Mouse (Mus musculus) stomach, embryonic 14.5 days (tissue): ENCODE data around the gene Cdh23. TPM values are rescaled to one million over a fixed set of nuclear protein-coding genes. Genes with fewer than 3 reads are reported as not detected.

Source experiments
- ATAC-seq: fragments of 200-750 bp; cut with Nextera tagmentation; 2 replicates; pipeline ENCODE4 v1.8.0; 2017; ENCODE audit warnings: low read depth, moderate TSS enrichment; ENCODE audit not compliant: insufficient number of reproducible peaks, insufficient read depth, low FRiP score
- H3K27ac ChIP-seq: fragments of 300-500 bp; sonication (generic); 2 replicates; pipeline ENCODE4 v1.5.1; 2014; ENCODE audit warnings: mild to moderate bottlenecking, low read length, moderate library complexity, mixed read lengths
- H3K27me3 ChIP-seq: fragments of 300-500 bp; sonication (generic); 2 replicates; pipeline ENCODE4 v1.6.1; 2014; ENCODE audit warnings: low read length, control low read depth, mixed read lengths; ENCODE audit not compliant: control insufficient read depth, insufficient read depth
- H3K36me3 ChIP-seq: fragments of 300-500 bp; sonication (generic); 2 replicates; pipeline ENCODE4 v1.6.1; 2014; ENCODE audit warnings: mild to moderate bottlenecking, control low read depth, low read length, moderate library complexity, mixed read lengths; ENCODE audit not compliant: control insufficient read depth, insufficient read depth
- H3K4me1 ChIP-seq: fragments of 300-500 bp; sonication (generic); 2 replicates; pipeline ENCODE4 v1.6.1; 2014; ENCODE audit warnings: low read length, control low read depth, mixed read lengths; ENCODE audit not compliant: control insufficient read depth, insufficient read depth
- H3K4me2 ChIP-seq: fragments of 300-500 bp; sonication (generic); replicated peaks from 2 replicates; pipeline ENCODE4 v1.6.1; 2014; ENCODE audit warnings: low read depth, low read length, control low read depth
- H3K4me3 ChIP-seq: fragments of 300-500 bp; sonication (generic); 2 replicates; pipeline ENCODE4 v1.5.1; 2014; ENCODE audit warnings: low read depth, low read length, control low read depth
- H3K9ac ChIP-seq: fragments of 300-500 bp; sonication (generic); replicated peaks from 2 replicates; pipeline ENCODE4 v1.6.1; 2014; ENCODE audit warnings: low read depth, mild to moderate bottlenecking, control low read depth, low read length, moderate library complexity, mixed read lengths
- H3K9me3 ChIP-seq: fragments of 300-500 bp; sonication (generic); 2 replicates; pipeline ENCODE4 v1.6.1; 2016; ENCODE audit warnings: low read depth, low read length, control low read depth; ENCODE audit not compliant: control insufficient read depth
- WGBS: fragments of 180-500 bp; shearing (Covaris S2); extraction: QIAGEN DNeasy Blood & Tissue Kit; methylation state at CpG from one replicate; pipeline ENCODE4 v1.1.7; 2014; 5-methylcytosine and 5-hydroxymethylcytosine counted together
- polyA plus RNA-seq: library from polyadenylated mRNA; unstranded; fragments of >200 nt; fragmentation: Nextera tagmentation; extraction: Ambion mirVana; gene quantifications from 2 replicates; pipeline ENCODE4 v1.2.1, GENCODE M21; 2014

Cdh23 gene
- polyA plus RNA-seq, 1 experiment from 2014 or later: 0.71 TPM

GRCm38 (mm10) chr10:60418137-60418536, 278.2 kb downstream of the Cdh23 start:
- WGBS: 16% methylated on average over 3 of the region's 3 CpGs
- Histone ChIP-seq H3K4me3 (no peak overlapping the region), H3K4me2 (no peak overlapping the region), H3K36me3 (no peaks in the 10 kb centered on the region), H3K9ac (no peak overlapping the region), H3K9me3 (no peaks in the 10 kb centered on the region), H3K27me3 (no peaks in the 10 kb centered on the region), H3K4me1 (no peaks in the 10 kb centered on the region), H3K27ac (no peak overlapping the region)
- no peak for ATAC-seq

GRCm38 (mm10) chr10:60417041-60417440, 279.2 kb downstream of the Cdh23 start:
- no peak overlapping the region for H3K4me3 ChIP-seq
- 87% methylated on average over 2 of the region's 2 CpGs for WGBS
- no peaks in the 10 kb centered on the region for H3K27me3 ChIP-seq
- H3K36me3 ChIP-seq: no peaks in the 10 kb centered on the region
- H3K9ac ChIP-seq: no peak overlapping the region
- H3K27ac ChIP-seq: no peak overlapping the region
- no peak overlapping the region for H3K4me2 ChIP-seq
- no peaks in the 10 kb centered on the region for H3K9me3 ChIP-seq
- no peaks in the 10 kb centered on the region for H3K4me1 ChIP-seq
- no peak for ATAC-seq

GRCm38 (mm10) chr10:60413756-60414155, 282.5 kb downstream of the Cdh23 start:
- WGBS: 87% methylated on average over 2 of the region's 2 CpGs
- no peak overlapping the region for H3K4me2 ChIP-seq
- no peak overlapping the region for H3K27ac ChIP-seq

GRCm38 (mm10) chr10:60411794-60412193, 284.5 kb downstream of the Cdh23 start:
- no peaks in the 10 kb centered on the region for H3K36me3 ChIP-seq
- no peak for ATAC-seq
- H3K27me3 ChIP-seq: no peaks in the 10 kb centered on the region
- H3K4me1 ChIP-seq: no peaks in the 10 kb centered on the region
- no peaks in the 10 kb centered on the region for H3K9me3 ChIP-seq
- no peak overlapping the region for H3K9ac ChIP-seq
- H3K4me3 ChIP-seq: no peak overlapping the region
- H3K27ac ChIP-seq: no peak overlapping the region
- no peak overlapping the region for H3K4me2 ChIP-seq
- WGBS: 34% methylated on average over 5 of the region's 5 CpGs

More at GRCm38 (mm10) chr10:60413756-60414155, 282.5 kb downstream of the Cdh23 start:
- H3K9me3 ChIP-seq: no peaks in the 10 kb centered on the region
- no peaks in the 10 kb centered on the region for H3K4me1 ChIP-seq
- no peak overlapping the region for H3K4me3 ChIP-seq
- no peaks in the 10 kb centered on the region for H3K27me3 ChIP-seq
- H3K9ac ChIP-seq: no peak overlapping the region
- H3K36me3 ChIP-seq: no peaks in the 10 kb centered on the region
- no peak for ATAC-seq

GRCm38 (mm10) chr10:60407831-60408230, 288.5 kb downstream of the Cdh23 start:
- no peak overlapping the region for H3K4me2 ChIP-seq
- no peaks in the 10 kb centered on the region for H3K36me3 ChIP-seq
- ATAC-seq: no peak
- H3K9me3 ChIP-seq: no peaks in the 10 kb centered on the region
- no peak overlapping the region for H3K4me3 ChIP-seq
- no peaks in the 10 kb centered on the region for H3K27me3 ChIP-seq
- no peak overlapping the region for H3K27ac ChIP-seq
- no peak overlapping the region for H3K9ac ChIP-seq
- no peaks in the 10 kb centered on the region for H3K4me1 ChIP-seq
- WGBS: 5% methylated on average over 5 of the region's 5 CpGs

- H3K9ac ChIP-seq: no peak overlapping the region
- 43% methylated on average over 7 of the region's 7 CpGs for WGBS
- H3K27ac ChIP-seq: no peak overlapping the region; the same call in 1 of the 2 replicates
- no peaks in the 10 kb centered on the region for H3K4me1 ChIP-seq
- no peak for ATAC-seq
- H3K27me3 ChIP-seq: no peaks in the 10 kb centered on the region
- H3K4me2 ChIP-seq: no peak overlapping the region
- no peaks in the 10 kb centered on the region for H3K9me3 ChIP-seq
- no peaks in the 10 kb centered on the region for H3K36me3 ChIP-seq
- H3K4me3 ChIP-seq: no peak overlapping the region
These were observed 290.7 kb downstream of the Cdh23 start for GRCm38 (mm10) chr10:60405460-60406177.

- Histone ChIP-seq H3K4me2 (no peak overlapping the region), H3K9me3 (no peaks in the 10 kb centered on the region), H3K4me3 (no peak overlapping the region), H3K36me3 (no peaks in the 10 kb centered on the region), H3K9ac (no peak overlapping the region), H3K4me1 (no peaks in the 10 kb centered on the region), H3K27me3 (no peaks in the 10 kb centered on the region), H3K27ac (no peak overlapping the region)
- WGBS: 73% methylated on average over 11 of the region's 11 CpGs
- no peak for ATAC-seq
These were observed 295.6 kb downstream of the Cdh23 start for GRCm38 (mm10) chr10:60400507-60401295.

- H3K27me3 ChIP-seq: no peaks in the 10 kb centered on the region
- no peak within 1 kb of the TSS for H3K4me3 ChIP-seq
- H3K27ac ChIP-seq: no peak within 1 kb of the TSS
- H3K9ac ChIP-seq: no peak within 1 kb of the TSS
- H3K36me3 ChIP-seq: no peaks in the 10 kb centered on the region
- H3K4me2 ChIP-seq: no peak within 1 kb of the TSS
- no peak for ATAC-seq
- WGBS: 59% methylated on average over 7 of the region's 7 CpGs
- no peaks in the 10 kb centered on the region for H3K9me3 ChIP-seq
- H3K4me1 ChIP-seq: no peaks in the 10 kb centered on the region
These were observed 296.8 kb downstream of the Cdh23 start, which contains the start of gene Gm17455 for GRCm38 (mm10) chr10:60399449-60399848. Gene Gm17455 (plus strand): TSS chr10:60399726.
